ENCODE assay signal across 8 mouse cellular contexts in genomic region chr9:124424292-124424541, GRCm38 (mm10). TPM values are rescaled to one million over a fixed set of nuclear protein-coding genes. Genes with fewer than 3 reads are reported as not detected.
DNase-seq lines count a peak whose midpoint lies in the region; ATAC-seq and TF ChIP-seq lines count a peak whose summit lies in the region.

No protein-coding gene starts in this region.

- ATAC-seq in forebrain, embryonic 13.5 days = peak; percentile 43
- no peak for ATAC-seq in liver, embryonic 14.5 days (ENCODE audit: insufficient read depth)
- ATAC-seq in megakaryocyte-erythroid progenitor cell, adult 5-6 weeks (replicated peaks; ENCODE audit: low FRiP score, low TSS enrichment, poor library complexity, severe bottlenecking) = no peak

- TF ChIP-seq EP300 in heart, adult 2 months (IDR thresholded peaks at IDR 0.05; ENCODE audit: insufficient read depth, low read depth, low read length) = no peak
- TF ChIP-seq EP300 in liver, embryonic 14.5 days (IDR thresholded peaks at IDR 0.05; ENCODE audit: low read depth) = no peak

- H3K27ac ChIP-seq in heart, adult 2 months = peak overlapping the region; percentile 100
- peak overlapping the region; percentile 96 for H3K27ac ChIP-seq in forebrain, embryonic 13.5 days
- H3K27ac ChIP-seq in liver, embryonic 14.5 days = peak overlapping the region; percentile 82

- TF ChIP-seq POLR2A in heart, adult 2 months (IDR thresholded peaks at IDR 0.05; ENCODE audit: insufficient read depth, low read depth, low read length) = 0 out of 2 replicates have a peak, but pooled peaks have one; percentile 44

- H3K4me3 ChIP-seq in heart, adult 2 months = peak overlapping the region; percentile 95
- peak overlapping the region; percentile 67 for H3K4me3 ChIP-seq in forebrain, embryonic 13.5 days
- peak overlapping the region; percentile 72 to 79 for H3K4me3 ChIP-seq in liver, embryonic 14.5 days (ENCODE audit: insufficient read depth in 1 of 2, low read depth in 2 of 2, low read length in 2 of 2)

- intact Hi-C loops in heart, adult 2 months (cut with DNase I) = no loop called here

- H3K9me3 ChIP-seq in forebrain, embryonic 13.5 days (replicated peaks) = no peaks in the 10 kb centered on the region
- H3K9me3 ChIP-seq in liver, embryonic 14.5 days (ENCODE audit: control insufficient read depth, low read length) = no peaks in the 10 kb centered on the region

- H3K79me2 ChIP-seq in heart, adult 2 months (replicated peaks; ENCODE audit: control insufficient read depth, insufficient read depth, low read length) = no peaks in the 10 kb centered on the region

- DNase-seq in heart, adult 2 months = no peak
- DNase-seq in heart, postnatal 4 days = no peak
- peak; percentile 96 for DNase-seq in B cell, adult 2 months
- no peak for DNase-seq in liver, embryonic 14.5 days (ENCODE audit: low read depth in 3 of 3, low spot score in 3 of 3)
- DNase-seq in cerebellum, adult 9-11 months = no peak
- no peak for DNase-seq in thymus, postnatal 36 days

- H3K27me3 ChIP-seq in heart, adult 2 months (ENCODE audit: control insufficient read depth, insufficient read depth, low read length) = no peaks in the 10 kb centered on the region
- H3K27me3 ChIP-seq in forebrain, embryonic 13.5 days = no peaks in the 10 kb centered on the region
- H3K27me3 ChIP-seq in liver, embryonic 14.5 days (ENCODE audit: control insufficient read depth, insufficient read depth, low read length) = no peaks in the 10 kb centered on the region

- H3K4me1 ChIP-seq in heart, adult 2 months (ENCODE audit: control insufficient read depth, insufficient read depth, low read length) = no peaks in the 10 kb centered on the region
- H3K4me1 ChIP-seq in forebrain, embryonic 13.5 days = no peaks in the 10 kb centered on the region
- peaks cover 0 to 3% of the 10 kb centered on the region in 2 experiments; a peak in 2 of 4 replicates for H3K4me1 ChIP-seq in liver, embryonic 14.5 days (replicated peaks; ENCODE audit: control insufficient read depth in 2 of 2, insufficient read depth in 2 of 2, low read length in 1 of 2)

- under 1% methylated on average over 27 of the region's 27 CpGs for WGBS in heart, adult 2 months
- WGBS in forebrain, embryonic 13.5 days = under 1% methylated on average over 27 of the region's 27 CpGs
- under 1% methylated on average over 27 of the region's 27 CpGs for WGBS in liver, embryonic 14.5 days (ENCODE audit: insufficient replicate concordance)

- peak overlapping the region; percentile 74 for H3K9ac ChIP-seq in heart, adult 2 months (ENCODE audit: low read depth, low read length)
- peak overlapping the region; percentile 80 for H3K9ac ChIP-seq in forebrain, embryonic 13.5 days
- peak overlapping the region; percentile 59 for H3K9ac ChIP-seq in liver, embryonic 14.5 days (replicated peaks)

- H3K4me2 ChIP-seq in forebrain, embryonic 13.5 days = peak overlapping the region; percentile 65
- peak overlapping the region; percentile 79 for H3K4me2 ChIP-seq in liver, embryonic 14.5 days (ENCODE audit: low read depth)

- no peak for TF ChIP-seq CTCF in heart, adult 2 months (IDR thresholded peaks at IDR 0.05)
- no peak for TF ChIP-seq CTCF in liver, embryonic 14.5 days (IDR thresholded peaks at IDR 0.05; ENCODE audit: low read depth)

- no peaks in the 10 kb centered on the region for H3K36me3 ChIP-seq in heart, adult 2 months (ENCODE audit: control insufficient read depth, insufficient read depth, low read length)
- H3K36me3 ChIP-seq in forebrain, embryonic 13.5 days (ENCODE audit: poor library complexity, severe bottlenecking) = no peaks in the 10 kb centered on the region
- H3K36me3 ChIP-seq in liver, embryonic 14.5 days (replicated peaks; ENCODE audit: control insufficient read depth, insufficient read depth, low read depth) = no peaks in the 10 kb centered on the region

RNA-seq across cellular contexts. Expression of gene Ppp2r3d, which starts 52.5 kb away (rescaled TPM):
- total RNA-seq in heart, adult 2 months (2021) = 10 to 100 TPM; 78.8 to 90.7 TPM
- 117 and 142 TPM in 2 replicates for polyA plus RNA-seq in heart, adult 2 months (2012; rRNA removed)
- total RNA-seq in heart, postnatal 4 days (2021) = 100 to 1,000 TPM; 143 to 155 TPM
- polyA plus RNA-seq in forebrain, embryonic 13.5 days (2015; fragmentation: Nextera tagmentation; extraction: Ambion mirVana) = 132 and 136 TPM in 2 replicates
- 38.8 and 40.1 TPM in 2 replicates for polyA plus RNA-seq in liver, embryonic 14.5 days (2012; rRNA removed)
- 19.0 and 23.2 TPM in 2 replicates for polyA plus RNA-seq in liver, embryonic 14.5 days (2014; fragmentation: Nextera tagmentation; extraction: Ambion mirVana)
- total RNA-seq in megakaryocyte-erythroid progenitor cell, adult 5-6 weeks (2014; fragmentation: Nextera tagmentation) = 46.3 and 63.5 TPM in 2 replicates
- 9.3 and 9.6 TPM in 2 replicates for total RNA-seq in megakaryocyte-erythroid progenitor cell, adult 5-6 weeks (2017)

Comparison
In these comparisons a context has a peak if more than half of its experiments do, and no peak if none do; other contexts are left out.
1. DNase-seq: peak in B cell, adult 2 months (2 of 2); none in heart, adult 2 months (0 of 2), heart, postnatal 4 days (single experiment), liver, embryonic 14.5 days (0 of 3), cerebellum, adult 9-11 months (single experiment) and thymus, postnatal 36 days (0 of 2).
2. Peak in every context shown above with its lines, with median percentiles within 50 percentile points of each other: H3K27ac ChIP-seq, H3K4me3 ChIP-seq and H3K9ac ChIP-seq.